Mouse (Mus musculus) C2C12 (cell line): Measurements from ENCODE around the gene Mettl16. TPM values are rescaled to one million over a fixed set of nuclear protein-coding genes. Genes with fewer than 3 reads are reported as not detected.

ENCODE experiments used
- H3K27me3 ChIP-seq: one replicate; pipeline ENCODE4 v1.6.1; 2011; ENCODE audit not compliant: control insufficient read depth, insufficient read depth, insufficient read length
- H3K36me3 ChIP-seq: one replicate; pipeline ENCODE4 v1.6.1; 2011; ENCODE audit not compliant: control insufficient read depth, insufficient read depth
- H3K4me3 ChIP-seq: one replicate; pipeline ENCODE4 v1.5.1; 2011; ENCODE audit warnings: mild to moderate bottlenecking, control low read depth; ENCODE audit not compliant: poor library complexity, insufficient read depth, severe bottlenecking
- H3K79me2 ChIP-seq: one replicate; pipeline ENCODE4 v1.6.1; 2011; ENCODE audit not compliant: control insufficient read depth, insufficient read depth
- H3K79me3 ChIP-seq: one replicate; pipeline ENCODE4 v1.6.1; 2011; ENCODE audit warnings: low read depth, control low read depth
- H3ac ChIP-seq: one replicate; pipeline ENCODE3; 2011; ENCODE audit warnings: low read depth; ENCODE audit not compliant: control insufficient read depth, insufficient read length
- CEBPB ChIP-seq: IDR thresholded peaks from one replicate; pipeline ENCODE4 v1.6.1; 2011; ENCODE audit warnings: low read depth, mild to moderate bottlenecking, control low read depth, moderate library complexity
- CTCF ChIP-seq: IDR thresholded peaks from one replicate; pipeline ENCODE4 v1.5.1; 2011; ENCODE audit not compliant: control insufficient read depth, insufficient read depth, insufficient read length
- FOSL1 ChIP-seq: IDR thresholded peaks from one replicate; pipeline ENCODE4 v1.8.0; 2011; ENCODE audit warnings: mild to moderate bottlenecking, low read length; ENCODE audit not compliant: poor library complexity, insufficient read depth, severe bottlenecking
- MAX ChIP-seq: IDR thresholded peaks from one replicate; pipeline ENCODE4 v1.6.1; 2011; ENCODE audit warnings: mild to moderate bottlenecking, control low read depth
- MYOD1 ChIP-seq: IDR thresholded peaks from one replicate; pipeline ENCODE4 v1.6.1; 2011; ENCODE audit warnings: low read depth; ENCODE audit not compliant: control insufficient read depth, insufficient read length
- MYOG ChIP-seq: IDR thresholded peaks from one replicate; pipeline ENCODE4 v1.6.1; 2011; ENCODE audit not compliant: control insufficient read depth, insufficient read length; ENCODE audit errors: extremely low read depth
- USF1 ChIP-seq: IDR thresholded peaks from one replicate; pipeline ENCODE4 v1.6.1; 2011; ENCODE audit warnings: low read depth, mild to moderate bottlenecking, control low read depth, moderate library complexity
- polyA plus RNA-seq: library from polyadenylated mRNA; unstranded; fragments of >200 nt; fragmentation: generic; extraction: Trizol; gene quantifications from one replicate; pipeline ENCODE4 v1.2.1, GENCODE M21; 2012; ENCODE audit warnings: missing spikeins

Gene Mettl16
- polyA plus RNA-seq, 1 experiment, result 17.3 TPM

- H3K79me3 ChIP-seq, result peaks cover 16% of the 10 kb centered on the region
- H3K36me3 ChIP-seq, result no peaks in the 10 kb centered on the region
- no peak overlapping the region for H3K4me3 ChIP-seq
- peaks cover 52% of the 10 kb centered on the region for H3K79me2 ChIP-seq
- H3ac ChIP-seq, result no peak overlapping the region
- TF ChIP-seq MAX (no peak), MYOG (no peak), CTCF (no peak), USF1 (no peak), FOSL1 (no peak), MYOD1 (no peak), CEBPB (no peak)
- no peaks in the 10 kb centered on the region for H3K27me3 ChIP-seq
These were observed 63.1 kb downstream of the Mettl16 start for GRCm38 (mm10) chr11:74833536-74834358.

GRCm38 (mm10) chr11:74834359-74834638, 63.7 kb downstream of the Mettl16 start:
- H3K79me3 ChIP-seq, result peaks cover 19% of the 10 kb centered on the region
- H3K4me3 ChIP-seq, result no peak overlapping the region
- TF ChIP-seq USF1 (no peak), CTCF (no peak)
- peaks cover 56% of the 10 kb centered on the region for H3K79me2 ChIP-seq
- peaks cover 3% of the 10 kb centered on the region for H3K36me3 ChIP-seq
- no peaks in the 10 kb centered on the region for H3K27me3 ChIP-seq
- no peak overlapping the region for H3ac ChIP-seq

GRCm38 (mm10) chr11:74834650-74835277, 64.1 kb downstream of the Mettl16 start:
- H3K27me3 ChIP-seq, result no peaks in the 10 kb centered on the region
- TF ChIP-seq MYOG (no peak), CTCF (no peak), MAX (no peak), MYOD1 (no peak), CEBPB (no peak), FOSL1 (no peak), USF1 (no peak)
- peaks cover 60% of the 10 kb centered on the region for H3K79me2 ChIP-seq
- no peak overlapping the region for H3K4me3 ChIP-seq
- peaks cover 6% of the 10 kb centered on the region for H3K36me3 ChIP-seq
- H3ac ChIP-seq, result no peak overlapping the region
- H3K79me3 ChIP-seq, result peaks cover 19% of the 10 kb centered on the region

GRCm38 (mm10) chr11:74835593-74836224, 65.1 kb downstream of the Mettl16 start:
- Histone ChIP-seq H3ac (no peak overlapping the region), H3K79me2 (peaks cover 64% of the 10 kb centered on the region), H3K36me3 (peaks cover 13% of the 10 kb centered on the region), H3K4me3 (no peak overlapping the region), H3K79me3 (peaks cover 20% of the 10 kb centered on the region), H3K27me3 (no peaks in the 10 kb centered on the region)
- no peak for TF ChIP-seq MYOD1
- TF ChIP-seq MAX, result no peak
- no peak for TF ChIP-seq FOSL1
- no peak for TF ChIP-seq CTCF
- TF ChIP-seq USF1, result no peak
- no peak for TF ChIP-seq MYOG
- no peak for TF ChIP-seq CEBPB

- peaks cover 15% of the 10 kb centered on the region for H3K36me3 ChIP-seq
- H3K79me2 ChIP-seq, result peaks cover 60% of the 10 kb centered on the region
- TF ChIP-seq MYOG (no peak), CTCF (no peak), USF1 (no peak), CEBPB (no peak), FOSL1 (no peak), MAX (no peak), MYOD1 (no peak)
- no peak overlapping the region for H3ac ChIP-seq
- no peak overlapping the region for H3K4me3 ChIP-seq
- no peaks in the 10 kb centered on the region for H3K27me3 ChIP-seq
- H3K79me3 ChIP-seq, result peaks cover 22% of the 10 kb centered on the region
These were observed 65.8 kb downstream of the Mettl16 start for GRCm38 (mm10) chr11:74836225-74837055.
